Mouse (Mus musculus) midbrain, embryonic 14.5 days (tissue): ENCODE results near the gene Nectin1. TPM values are rescaled to one million over a fixed set of nuclear protein-coding genes. Genes with fewer than 3 reads are reported as not detected.

Experiments
- ATAC-seq: fragments of 200-750 bp; cut with Nextera tagmentation; 2 replicates; pipeline ENCODE4 v1.8.0; 2017; ENCODE audit warnings: moderate number of reproducible peaks, moderate library complexity; ENCODE audit not compliant: low FRiP score, low TSS enrichment
- DNase-seq: peaks from one replicate; pipeline ENCODE4 v3.0.0-alpha.2; 2015
- H3K27ac ChIP-seq: fragments of 300-500 bp; sonication (generic); replicated peaks from 2 replicates; pipeline ENCODE4 v1.5.1; 2014; ENCODE audit warnings: mild to moderate bottlenecking, low read depth, low read length, moderate library complexity
- H3K27me3 ChIP-seq: fragments of 300-500 bp; sonication (generic); 2 replicates; pipeline ENCODE4 v1.6.1; 2014; ENCODE audit warnings: low read length, control low read depth, mixed read lengths; ENCODE audit not compliant: control insufficient read depth, insufficient read depth
- H3K36me3 ChIP-seq: fragments of 300-500 bp; sonication (generic); 2 replicates; pipeline ENCODE4 v1.6.1; 2014; ENCODE audit warnings: low read length, control low read depth; ENCODE audit not compliant: control insufficient read depth, insufficient read depth
- H3K4me1 ChIP-seq: fragments of 300-500 bp; sonication (generic); 2 replicates; pipeline ENCODE4 v1.6.1; 2014; ENCODE audit warnings: mild to moderate bottlenecking, antibody characterized with exemption, low read length, control low read depth; ENCODE audit not compliant: control insufficient read depth, insufficient read depth
- H3K4me2 ChIP-seq: fragments of 300-500 bp; sonication (generic); 2 replicates; pipeline ENCODE4 v1.6.1; 2014; ENCODE audit warnings: mild to moderate bottlenecking, low read length, moderate library complexity
- H3K4me3 ChIP-seq: fragments of 300-500 bp; sonication (generic); replicated peaks from 2 replicates; pipeline ENCODE4 v1.5.1; 2014; ENCODE audit warnings: low read depth, low read length
- H3K9ac ChIP-seq: fragments of 300-500 bp; sonication (generic); replicated peaks from 2 replicates; pipeline ENCODE4 v1.6.1; 2014; ENCODE audit warnings: mild to moderate bottlenecking, low read length, moderate library complexity
- H3K9me3 ChIP-seq: fragments of 300-500 bp; sonication (generic); 2 replicates; pipeline ENCODE4 v1.6.1; 2016; ENCODE audit warnings: low read length, control low read depth, mixed read lengths; ENCODE audit not compliant: control insufficient read depth
- WGBS: fragments of 180-500 bp; shearing (Covaris S2); extraction: QIAGEN DNeasy Blood & Tissue Kit; methylation state at CpG from one replicate; pipeline ENCODE4 v1.1.7; 2014; 5-methylcytosine and 5-hydroxymethylcytosine counted together
- polyA plus RNA-seq: library from polyadenylated mRNA; unstranded; fragments of >200 nt; fragmentation: Nextera tagmentation; extraction: Ambion mirVana; gene quantifications from 2 replicates; pipeline ENCODE4 v1.2.1, GENCODE M21; 2014

The Nectin1 gene
- polyA plus RNA-seq, 1 experiment from 2014 or later, result 16.7 TPM

GRCm38 (mm10) chr9:43761941-43762340, 18.2 kb downstream of the Nectin1 start:
- H3K4me2 ChIP-seq, result peak overlapping the region; percentile 34; the same call in 1 of the 2 replicates
- H3K36me3 ChIP-seq, result no peaks in the 10 kb centered on the region
- no peak overlapping the region for H3K9ac ChIP-seq
- ATAC-seq (no peak), DNase-seq (no peak)
- H3K9me3 ChIP-seq, result no peaks in the 10 kb centered on the region
- peak overlapping the region; percentile 82 for H3K27ac ChIP-seq
- 57% methylated on average over 3 of the region's 3 CpGs for WGBS
- H3K4me3 ChIP-seq, result no peak overlapping the region
- H3K4me1 ChIP-seq, result peaks cover 69% of the 10 kb centered on the region
- no peaks in the 10 kb centered on the region for H3K27me3 ChIP-seq

GRCm38 (mm10) chr9:43765419-43766179, 21.8 kb downstream of the Nectin1 start:
- no peak for ATAC-seq
- no peak for DNase-seq
- Histone ChIP-seq H3K36me3 (no peaks in the 10 kb centered on the region), H3K27ac (no peak overlapping the region), H3K4me2 (no peak overlapping the region), H3K4me3 (no peak overlapping the region), H3K27me3 (no peaks in the 10 kb centered on the region), H3K4me1 (peaks cover 60% of the 10 kb centered on the region), H3K9me3 (no peaks in the 10 kb centered on the region), H3K9ac (0 out of 2 replicates have a peak overlapping the region, but pooled peaks have one; percentile 12)
- WGBS, result 51% methylated on average over 14 of the region's 14 CpGs

GRCm38 (mm10) chr9:43768779-43769178, 25.0 kb downstream of the Nectin1 start:
- DNase-seq, result peak; percentile 73

GRCm38 (mm10) chr9:43769228-43769627, 25.4 kb downstream of the Nectin1 start:
- Histone ChIP-seq H3K4me1 (peaks cover 43% of the 10 kb centered on the region), H3K27ac (peak overlapping the region; percentile 45)
- no peak for ATAC-seq

More at GRCm38 (mm10) chr9:43768779-43769178, 25.0 kb downstream of the Nectin1 start:
- Histone ChIP-seq H3K9ac (no peak overlapping the region), H3K4me1 (peaks cover 43% of the 10 kb centered on the region), H3K27ac (peak overlapping the region; percentile 45), H3K27me3 (no peaks in the 10 kb centered on the region), H3K4me2 (no peak overlapping the region), H3K4me3 (no peak overlapping the region), H3K9me3 (no peaks in the 10 kb centered on the region), H3K36me3 (no peaks in the 10 kb centered on the region)
- 8% methylated on average over 4 of the region's 4 CpGs for whole genome bisulfite sequencing
- ATAC-seq, result peak; percentile 60

GRCm38 (mm10) chr9:43769940-43770339, 26.2 kb downstream of the Nectin1 start:
- Histone ChIP-seq H3K27ac (no peak overlapping the region), H3K4me1 (peaks cover 41% of the 10 kb centered on the region), H3K36me3 (no peaks in the 10 kb centered on the region), H3K9me3 (no peaks in the 10 kb centered on the region), H3K27me3 (no peaks in the 10 kb centered on the region), H3K4me2 (no peak overlapping the region), H3K9ac (no peak overlapping the region), H3K4me3 (no peak overlapping the region)
- no peak for DNase-seq
- ATAC-seq, result no peak
- 82% methylated on average over 4 of the region's 4 CpGs for WGBS

More at GRCm38 (mm10) chr9:43769228-43769627, 25.4 kb downstream of the Nectin1 start:
- no peak overlapping the region for H3K4me3 ChIP-seq
- H3K27me3 ChIP-seq, result no peaks in the 10 kb centered on the region
- WGBS, result 71% methylated on average over 7 of the region's 7 CpGs
- no peak overlapping the region for H3K9ac ChIP-seq
- H3K9me3 ChIP-seq, result no peaks in the 10 kb centered on the region
- no peak overlapping the region for H3K4me2 ChIP-seq
- DNase-seq, result no peak
- no peaks in the 10 kb centered on the region for H3K36me3 ChIP-seq

GRCm38 (mm10) chr9:43771041-43771440, 27.3 kb downstream of the Nectin1 start:
- ATAC-seq (no peak), DNase-seq (no peak)
- no peak overlapping the region for H3K27ac ChIP-seq
- no peaks in the 10 kb centered on the region for H3K36me3 ChIP-seq
- H3K27me3 ChIP-seq, result no peaks in the 10 kb centered on the region
- no peak overlapping the region for H3K4me2 ChIP-seq
- no peak overlapping the region for H3K9ac ChIP-seq
- H3K9me3 ChIP-seq, result no peaks in the 10 kb centered on the region
- peaks cover 31% of the 10 kb centered on the region; the same call in 1 of the 2 replicates for H3K4me1 ChIP-seq
- no peak overlapping the region for H3K4me3 ChIP-seq
- 80% methylated on average over 1 of the region's 1 CpGs for WGBS

GRCm38 (mm10) chr9:43772460-43772859, 28.7 kb downstream of the Nectin1 start:
- Histone ChIP-seq H3K4me2 (no peak overlapping the region), H3K27me3 (no peaks in the 10 kb centered on the region), H3K4me3 (no peak overlapping the region), H3K9me3 (no peaks in the 10 kb centered on the region), H3K9ac (no peak overlapping the region), H3K27ac (no peak overlapping the region), H3K36me3 (no peaks in the 10 kb centered on the region), H3K4me1 (peaks cover 22% of the 10 kb centered on the region; the same call in 1 of the 2 replicates)
- DNase-seq (no peak), ATAC-seq (no peak)
- 91% methylated on average over 6 of the region's 6 CpGs for WGBS

GRCm38 (mm10) chr9:43773521-43773920, 29.7 kb downstream of the Nectin1 start:
- Histone ChIP-seq H3K4me1 (peaks cover 17% of the 10 kb centered on the region; the same call in 1 of the 2 replicates), H3K4me2 (no peak overlapping the region), H3K4me3 (no peak overlapping the region), H3K36me3 (no peaks in the 10 kb centered on the region), H3K27me3 (no peaks in the 10 kb centered on the region), H3K9me3 (no peaks in the 10 kb centered on the region), H3K9ac (no peak overlapping the region), H3K27ac (no peak overlapping the region)
- no peak for DNase-seq
- no peak for ATAC-seq
- 82% methylated on average over 2 of the region's 2 CpGs for WGBS

GRCm38 (mm10) chr9:43774427-43774826, 30.6 kb downstream of the Nectin1 start:
- Histone ChIP-seq H3K36me3 (no peaks in the 10 kb centered on the region), H3K9me3 (no peaks in the 10 kb centered on the region), H3K9ac (no peak overlapping the region), H3K4me2 (no peak overlapping the region), H3K4me3 (no peak overlapping the region), H3K27ac (no peak overlapping the region), H3K27me3 (no peaks in the 10 kb centered on the region), H3K4me1 (peaks cover 8% of the 10 kb centered on the region; the same call in 1 of the 2 replicates)
- ATAC-seq (no peak), DNase-seq (no peak)
- 84% methylated on average over 5 of the region's 5 CpGs for WGBS
